Mouse (Mus musculus) spleen, postnatal 14 days (tissue): Measurements from ENCODE around the gene Amdhd2.

Source experiments
- DNase-seq, 2 experiments: peaks; one replicate each; pipeline ENCODE4 v3.0.0; 2021 to 2022; ENCODE audit warnings: low spot score in 2 of 2

Amdhd2 gene

DNA sequence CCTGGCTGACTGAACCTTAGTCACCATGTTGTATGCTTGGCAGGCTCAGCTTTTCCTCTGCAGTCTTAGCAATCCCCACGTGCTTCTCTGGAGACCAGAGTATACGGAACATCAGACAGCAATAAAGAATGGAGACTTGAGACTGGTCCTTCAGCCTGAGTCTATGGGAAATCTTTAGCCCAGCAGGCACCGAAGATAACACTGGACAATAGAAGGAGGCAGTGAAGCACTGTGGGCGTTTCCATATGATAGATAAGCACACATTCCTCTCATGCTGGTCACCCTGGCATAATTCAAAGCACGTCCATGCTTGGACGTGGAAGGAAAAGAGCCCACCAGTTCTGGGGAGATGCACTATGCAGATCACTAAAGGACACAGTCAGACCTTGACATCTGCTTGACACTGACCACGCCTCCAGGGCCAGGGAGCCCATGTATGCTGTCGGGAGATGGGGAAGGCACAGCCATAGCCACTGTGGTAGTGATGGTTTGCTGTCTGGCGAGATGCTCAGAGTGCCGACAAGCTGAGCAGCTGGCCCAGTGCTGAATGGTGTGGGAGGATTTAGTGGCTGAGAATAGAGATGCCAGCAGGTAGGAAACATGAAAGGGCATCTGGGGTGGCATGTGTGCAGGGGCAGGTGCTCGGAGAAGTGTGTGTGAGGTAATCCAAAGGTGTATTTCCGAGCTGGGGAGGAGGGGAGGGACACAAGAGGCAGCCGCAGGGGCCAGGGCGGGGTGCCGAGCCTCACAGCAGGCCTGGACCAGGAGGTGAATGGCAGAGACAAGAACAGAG, 33.7 kb upstream of the Amdhd2 start:
- no peak for DNase-seq

DNA sequence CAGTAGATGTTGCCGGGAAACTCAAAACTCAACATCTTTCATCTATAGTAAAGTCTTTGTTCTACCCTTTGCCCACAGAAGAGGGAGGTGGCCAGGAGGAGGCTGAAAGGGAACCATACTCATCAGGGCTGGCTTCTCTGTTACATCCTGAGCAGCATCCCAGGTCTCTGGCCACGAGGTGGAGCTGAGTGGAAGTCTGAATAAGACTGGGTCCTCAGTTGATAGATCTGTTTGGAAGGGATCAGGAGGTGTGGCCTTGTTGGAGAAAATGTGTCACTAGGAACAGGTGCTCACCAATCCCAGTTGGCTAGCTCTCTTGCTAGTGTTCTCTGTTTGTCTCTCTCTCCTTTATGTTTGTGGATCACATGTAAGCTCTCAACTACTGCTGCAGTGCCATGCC, 31.8 kb upstream of the Amdhd2 start:
- DNase-seq = no peak

DNA sequence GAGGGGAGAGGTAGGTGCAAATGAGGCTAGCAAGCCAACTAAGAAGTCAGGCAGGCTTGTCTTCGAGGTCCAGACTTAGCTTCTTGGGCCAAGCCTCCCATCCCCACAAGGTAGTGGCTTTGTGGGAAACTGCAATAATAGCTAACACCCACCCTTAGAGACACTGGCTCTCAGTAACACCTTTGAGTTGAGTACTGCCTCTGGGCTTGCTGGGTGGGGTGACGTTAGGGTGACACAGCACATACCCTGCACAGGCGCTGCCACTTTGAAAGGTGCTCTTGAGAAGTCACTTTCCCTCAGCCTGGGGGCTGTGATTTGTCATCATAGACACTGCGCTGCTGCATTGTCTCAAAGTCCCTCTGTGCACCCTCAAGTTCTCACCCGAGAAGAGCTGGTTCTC, 30.2 kb upstream of the Amdhd2 start:
- DNase-seq = no peak

DNA sequence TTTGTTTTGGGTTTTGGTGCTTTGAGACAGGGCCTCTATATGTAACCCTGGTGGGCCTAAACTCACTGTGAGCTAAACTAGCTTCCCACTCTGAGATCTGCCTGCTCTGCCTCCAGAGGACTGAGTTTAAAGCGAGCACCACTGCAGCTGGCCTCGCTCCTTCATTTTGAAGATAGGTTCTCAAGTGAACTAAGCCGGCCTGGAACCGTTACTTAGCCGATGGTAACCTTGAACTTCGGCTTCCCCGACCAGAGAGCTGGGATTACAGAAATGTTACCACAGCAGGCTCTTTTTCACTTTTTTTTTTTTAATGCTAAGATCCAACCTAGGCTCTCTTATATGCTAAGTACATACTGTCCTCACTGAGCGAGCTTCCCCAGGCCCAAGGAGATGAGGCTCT, 29.7 kb upstream of the Amdhd2 start:
- DNase-seq = no peak

DNA sequence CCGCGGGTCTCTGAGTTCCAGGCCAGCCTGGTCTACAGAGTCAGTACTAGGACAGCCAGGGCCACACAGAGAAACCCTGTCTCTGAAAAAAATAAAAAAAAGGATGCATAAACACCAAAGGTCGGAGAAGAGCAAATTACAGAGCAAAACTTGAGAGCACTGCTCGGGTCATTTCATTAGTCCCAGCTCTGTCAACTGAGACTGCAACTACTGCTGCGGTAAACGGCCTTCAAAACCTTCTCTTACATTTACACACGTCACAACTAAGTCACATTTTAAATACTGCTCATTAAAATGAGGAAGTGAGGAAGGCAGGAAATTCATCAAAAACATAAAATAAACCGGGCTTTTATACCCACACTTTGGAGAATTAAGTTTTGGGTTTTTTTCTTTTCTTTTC, 29.3 kb upstream of the Amdhd2 start:
- no peak for DNase-seq

DNA sequence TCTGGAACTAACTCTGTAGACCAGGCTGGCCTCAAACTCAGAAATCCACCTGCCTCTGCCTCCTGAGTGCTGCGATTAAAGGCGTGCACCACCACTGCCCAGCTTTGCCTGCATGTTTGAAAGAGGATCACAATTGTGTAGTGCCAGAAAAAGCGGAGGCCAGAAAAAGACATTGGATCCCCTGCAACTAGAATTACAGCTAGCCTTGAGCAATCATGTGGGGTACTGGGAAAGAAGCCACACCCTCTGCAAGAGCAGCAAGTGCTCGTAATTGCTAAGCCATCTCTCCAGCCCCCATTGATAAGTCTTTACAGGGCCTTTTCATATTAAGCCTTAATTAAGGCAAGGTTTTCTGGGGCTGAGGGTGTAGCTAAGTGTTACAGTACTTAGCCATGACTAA, 27.9 kb upstream of the Amdhd2 start:
- no peak for DNase-seq

DNA sequence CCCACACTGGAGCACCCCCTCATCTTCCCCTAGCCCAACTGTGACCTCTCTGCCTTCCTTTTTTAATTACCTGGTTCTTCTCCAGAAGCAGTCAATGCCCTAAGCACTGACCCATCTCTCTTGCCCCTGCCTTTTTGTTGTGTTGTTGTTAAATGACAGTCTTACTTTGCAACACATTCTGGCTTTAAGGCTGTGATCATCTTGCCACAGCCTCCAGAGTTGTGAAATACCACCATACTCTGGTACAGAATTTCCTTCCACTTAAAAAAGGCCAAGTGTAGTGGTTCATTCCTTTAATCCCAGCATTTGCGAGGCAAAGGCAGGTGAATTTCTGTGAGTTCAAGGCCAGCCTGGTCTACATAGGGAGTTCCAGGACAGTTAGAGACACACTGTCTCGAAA, 27.4 kb upstream of the Amdhd2 start:
- DNase-seq = no peak

DNA sequence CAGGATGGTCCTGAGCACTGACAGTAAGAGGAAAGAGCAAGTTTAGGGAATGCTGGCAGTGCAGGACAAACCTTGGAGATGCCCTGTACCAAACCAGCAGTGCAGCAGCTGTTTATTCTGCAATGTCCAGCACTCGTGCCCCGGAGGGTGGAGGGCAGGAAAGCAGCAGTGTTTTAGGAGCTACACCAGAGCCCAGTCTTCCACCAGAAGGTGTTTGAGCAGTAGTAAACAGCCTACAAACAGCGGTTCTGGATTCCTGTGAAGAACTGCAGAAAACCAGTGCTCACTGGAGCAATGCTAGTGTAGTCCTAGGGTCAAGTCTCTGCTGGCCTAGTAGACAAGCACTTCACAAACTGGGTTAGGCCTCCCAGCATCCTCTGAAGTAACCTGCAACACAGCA, 10.7 kb upstream of the Amdhd2 start:
- no peak for DNase-seq

DNA sequence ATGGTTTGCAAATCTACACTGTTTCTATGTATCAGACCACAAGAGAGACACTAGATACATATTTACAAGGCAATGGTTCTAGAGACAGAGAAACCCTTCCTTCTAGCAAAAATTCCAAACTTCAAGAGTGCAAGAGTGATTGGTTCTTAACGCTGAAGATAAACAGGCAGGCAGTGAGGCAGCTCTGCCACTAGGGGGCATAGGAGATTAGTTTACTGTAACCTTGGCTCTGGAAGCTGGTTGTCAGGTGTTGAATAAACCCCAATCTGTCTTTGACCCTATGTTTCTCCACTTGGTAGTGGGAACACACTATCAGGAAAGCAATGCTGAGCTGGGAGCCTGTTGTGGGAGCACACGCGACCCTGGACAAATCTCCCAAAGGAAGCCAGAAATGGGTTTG, 9.9 kb upstream of the Amdhd2 start:
- peak; percentile 45 to 72 for DNase-seq

DNA sequence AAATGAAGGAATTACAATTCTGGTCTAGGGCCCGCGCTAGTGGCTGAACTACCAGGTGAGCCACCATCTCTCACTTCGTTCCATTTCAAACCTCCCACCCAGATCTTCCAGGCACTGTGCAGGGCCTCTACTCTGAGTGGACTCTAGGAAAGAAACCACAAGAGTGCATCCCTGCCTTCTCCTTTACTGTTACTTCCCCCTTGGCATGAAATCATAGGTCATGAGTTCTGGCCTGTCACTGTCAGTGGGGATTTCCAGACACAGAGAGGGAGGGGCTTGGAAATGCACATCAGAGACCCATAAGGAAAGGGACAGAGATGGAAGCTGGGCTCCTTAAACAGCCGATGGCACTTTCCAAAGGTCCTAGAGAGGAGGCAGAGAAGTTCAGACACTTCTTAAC, 8.2 kb upstream of the Amdhd2 start:
- DNase-seq = no peak

DNA sequence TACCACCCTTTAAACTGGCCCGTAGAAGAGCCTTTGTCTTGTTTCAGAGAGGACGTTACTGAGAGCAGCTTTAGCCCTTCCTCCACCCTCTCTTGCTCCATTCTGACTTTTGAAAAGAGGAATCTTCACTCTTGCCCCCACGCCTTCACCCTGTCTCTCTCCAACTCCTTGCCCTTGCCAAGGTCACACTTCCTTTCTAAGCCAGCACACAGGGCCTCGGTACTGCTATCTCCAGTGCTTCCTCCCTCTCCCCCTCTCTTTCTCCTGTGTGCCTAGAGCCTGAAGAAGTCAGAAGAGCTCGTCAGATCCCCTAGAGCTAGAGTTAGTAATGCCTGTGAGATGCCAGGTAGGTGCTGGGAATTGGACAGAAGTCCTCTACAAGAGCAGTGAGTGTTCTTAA, 7.2 kb upstream of the Amdhd2 start:
- no peak for DNase-seq

DNA sequence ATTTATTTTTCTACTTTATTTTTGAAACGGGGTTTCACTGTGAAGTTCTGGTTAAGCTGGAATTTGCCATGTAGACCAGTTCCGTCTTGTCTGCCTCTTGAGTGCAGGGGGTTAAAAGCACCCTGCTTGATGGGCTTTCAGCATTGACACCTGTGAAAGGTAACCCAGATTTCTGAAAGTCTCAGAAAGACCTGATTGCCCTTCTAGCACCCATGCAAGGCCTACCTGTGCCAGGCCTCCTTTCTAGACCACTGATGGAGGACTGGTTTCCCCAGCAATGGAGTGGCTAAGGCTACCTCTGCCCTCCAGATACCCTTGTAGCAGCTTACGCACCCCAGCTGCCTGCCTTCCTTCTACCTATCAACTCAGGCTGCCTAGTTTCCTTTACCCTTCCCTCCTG, 6.6 kb upstream of the Amdhd2 start:
- DNase-seq = no peak

DNA sequence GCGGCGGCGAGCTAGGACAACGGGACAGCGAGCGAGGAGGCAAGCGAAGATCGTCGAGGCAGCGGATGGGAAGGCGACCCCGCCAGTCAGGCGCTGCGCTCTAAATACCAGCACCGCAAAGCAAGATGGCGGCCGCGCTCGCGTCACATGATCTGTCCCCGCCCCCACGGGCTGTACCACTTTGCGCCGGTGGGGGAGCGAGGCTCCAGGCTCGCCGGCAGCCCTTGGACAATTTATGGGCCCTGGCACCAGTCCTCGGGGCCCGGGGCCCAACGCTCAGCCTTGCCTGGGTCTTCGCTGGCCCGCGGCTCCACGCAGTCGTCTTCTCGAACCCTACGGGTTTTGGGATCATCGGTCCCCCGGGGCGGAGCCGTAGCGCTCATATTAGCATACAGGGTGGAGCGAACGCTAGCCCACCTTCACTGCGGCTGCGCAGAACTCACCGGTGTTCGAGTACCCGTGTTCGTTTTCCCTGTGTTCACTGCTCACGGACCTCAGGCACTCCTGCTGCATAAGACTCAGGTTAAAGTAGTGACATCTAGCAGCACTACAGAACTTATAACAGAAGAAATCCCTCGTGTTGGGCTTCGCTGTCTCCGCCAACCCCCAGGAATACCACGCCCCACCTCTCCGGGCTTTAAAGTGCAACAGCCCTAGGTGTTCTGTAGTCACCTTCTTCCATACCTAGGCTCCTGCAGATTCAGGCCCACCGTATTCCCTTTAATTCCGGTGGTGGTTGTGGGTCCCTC, 5.9 kb upstream of the Amdhd2 start, which contains the start of gene Atp6v0c:
Gene Atp6v0c (minus strand): TSS at position 386 of the 749 bp plus-strand sequence.
- DNase-seq = peak; percentile 87 to 91

DNA sequence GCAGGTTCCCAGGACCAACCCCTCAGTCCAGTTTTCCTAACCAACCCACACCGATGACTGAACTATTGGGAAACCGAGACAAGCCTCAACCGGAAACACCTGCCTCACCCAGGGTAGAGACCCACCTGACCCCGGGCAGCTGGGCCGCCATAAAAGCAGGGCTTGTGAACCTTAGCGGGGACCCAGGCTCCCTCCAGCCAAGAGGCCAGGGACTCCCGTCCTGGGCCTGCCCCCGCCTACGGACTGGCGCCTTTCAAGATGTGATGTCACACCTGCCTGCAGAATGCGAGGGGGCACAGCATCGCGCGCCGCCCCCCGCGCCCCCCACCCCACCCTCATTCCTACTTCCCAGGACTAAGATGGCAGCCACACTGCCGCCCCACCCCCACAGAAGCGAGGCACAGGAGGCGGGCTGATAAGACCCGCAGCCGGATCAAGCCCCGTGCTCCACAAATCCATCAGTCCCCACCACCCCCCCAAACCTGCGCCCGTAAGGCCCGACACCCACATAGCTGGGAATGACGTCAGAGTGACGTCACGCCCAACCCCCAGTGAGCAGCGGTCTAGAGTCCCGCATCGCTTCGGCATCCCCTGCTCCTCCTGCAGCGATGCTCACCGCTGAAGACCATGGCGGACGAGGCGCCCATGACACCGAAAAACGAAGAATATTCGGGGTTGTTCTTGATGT, 5.2 kb upstream of the Amdhd2 start:
- DNase-seq = peak; percentile 40 to 61

DNA sequence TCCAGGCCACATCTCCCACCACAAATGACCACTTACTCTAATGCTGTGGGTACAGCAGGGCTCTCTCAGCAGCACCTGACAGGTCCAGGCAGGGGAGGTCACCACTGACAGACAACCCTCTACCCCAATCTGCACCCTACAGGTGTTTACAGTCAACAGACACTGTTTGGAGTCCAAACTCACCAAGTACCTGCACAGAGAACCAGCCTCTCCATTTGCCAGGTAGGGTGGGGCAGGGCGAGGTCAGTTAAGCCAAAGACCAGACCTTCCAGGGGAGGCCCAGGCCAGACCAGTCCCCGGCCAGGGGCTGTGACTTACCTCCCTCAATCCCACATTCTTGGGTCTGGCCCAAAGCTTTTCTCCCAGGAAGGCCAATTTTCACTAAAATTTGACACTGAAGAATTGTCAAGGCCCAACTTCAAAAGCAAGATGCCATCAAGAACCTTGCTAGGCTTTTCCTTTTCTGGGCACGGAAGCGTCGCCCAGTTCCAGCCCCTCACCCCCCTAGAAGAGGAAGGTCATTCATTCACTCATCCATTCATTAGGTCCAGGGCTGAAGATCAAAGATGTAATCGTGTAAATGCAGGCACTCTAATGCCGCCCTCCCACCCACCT, 4.4 kb upstream of the Amdhd2 start:
- DNase-seq = no peak

DNA sequence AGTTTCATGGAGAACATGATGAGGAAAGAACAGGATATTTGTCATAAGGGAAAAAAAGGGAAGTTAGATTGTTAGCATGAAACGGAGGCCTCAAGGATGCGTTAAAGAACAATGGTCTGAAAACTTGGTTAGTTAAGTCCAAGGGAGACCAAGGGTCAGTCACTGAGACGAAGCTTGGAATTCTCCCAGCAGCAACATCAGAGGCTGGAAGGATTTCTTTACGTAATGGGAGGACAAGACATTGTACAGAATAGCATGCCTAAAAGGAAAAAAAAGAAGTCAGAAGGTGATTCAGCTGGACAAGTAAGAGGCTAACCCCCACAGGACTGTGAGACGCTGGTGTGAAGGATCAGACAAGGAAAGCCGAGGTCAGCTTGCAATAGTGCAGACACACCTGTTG, 3.6 kb upstream of the Amdhd2 start:
- no peak for DNase-seq

DNA sequence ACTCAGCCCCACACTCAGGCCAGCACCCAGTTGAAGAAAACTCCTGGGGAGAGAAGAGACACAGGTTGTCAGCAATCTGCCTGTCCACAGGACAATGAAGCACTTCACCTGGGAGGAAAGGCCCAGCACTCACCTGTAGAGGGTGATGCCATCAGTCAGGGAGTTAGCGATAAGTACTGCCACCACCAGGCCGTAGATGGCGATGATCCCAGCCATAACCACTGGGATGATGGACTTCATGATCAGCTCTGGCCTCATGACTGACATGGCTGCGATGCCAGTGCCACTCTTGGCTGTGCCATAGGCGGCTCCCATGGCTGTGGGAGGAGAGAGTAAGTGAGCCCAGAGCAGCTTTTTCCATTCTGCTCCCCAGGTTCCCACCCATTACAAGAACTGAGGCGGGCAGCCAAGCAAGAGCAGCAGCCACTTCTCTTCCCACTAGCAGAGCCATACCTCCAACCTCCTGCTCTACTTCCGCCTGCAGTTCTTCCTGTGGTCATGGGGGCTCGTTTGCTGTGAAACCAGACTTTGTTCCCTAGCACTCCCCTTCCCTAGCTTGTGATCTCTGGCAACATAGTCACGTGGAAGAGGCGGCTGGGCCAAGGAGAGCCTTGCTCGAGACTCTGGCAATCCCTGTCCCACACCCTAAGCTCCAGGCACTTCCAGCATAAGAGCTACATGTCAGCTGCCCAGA, 1.1 kb upstream of the Amdhd2 start:
- DNase-seq = no peak

DNA sequence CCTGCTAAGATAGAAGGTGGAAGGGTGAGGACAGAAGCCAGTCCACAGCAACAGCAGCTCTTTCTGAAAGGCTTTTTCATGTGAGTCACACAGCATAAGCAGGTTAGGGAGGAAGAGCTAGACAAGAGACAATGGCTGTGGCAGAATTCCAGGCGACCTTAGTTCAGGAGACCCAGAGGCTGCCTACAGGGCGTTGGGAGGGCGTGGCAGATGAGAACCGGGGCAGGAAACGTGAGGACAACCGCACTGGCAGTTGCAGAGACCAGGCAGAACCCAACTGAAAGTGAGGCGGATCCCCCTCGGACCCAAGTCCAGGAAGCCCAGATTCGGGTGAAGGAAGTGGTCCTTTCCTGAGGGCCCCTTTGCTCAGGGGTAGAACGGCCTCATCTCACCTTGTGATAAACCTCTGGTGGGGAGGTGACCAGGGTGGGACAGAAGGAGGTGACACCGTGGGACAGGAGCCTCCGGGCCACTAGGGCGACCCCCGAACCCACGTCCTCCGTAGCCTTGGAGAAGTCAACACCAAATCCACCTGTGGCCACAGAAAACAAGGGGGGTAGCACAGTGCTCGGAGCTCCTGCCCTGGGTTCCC, 886 bp downstream of the Amdhd2 start:
- no peak for DNase-seq

DNA sequence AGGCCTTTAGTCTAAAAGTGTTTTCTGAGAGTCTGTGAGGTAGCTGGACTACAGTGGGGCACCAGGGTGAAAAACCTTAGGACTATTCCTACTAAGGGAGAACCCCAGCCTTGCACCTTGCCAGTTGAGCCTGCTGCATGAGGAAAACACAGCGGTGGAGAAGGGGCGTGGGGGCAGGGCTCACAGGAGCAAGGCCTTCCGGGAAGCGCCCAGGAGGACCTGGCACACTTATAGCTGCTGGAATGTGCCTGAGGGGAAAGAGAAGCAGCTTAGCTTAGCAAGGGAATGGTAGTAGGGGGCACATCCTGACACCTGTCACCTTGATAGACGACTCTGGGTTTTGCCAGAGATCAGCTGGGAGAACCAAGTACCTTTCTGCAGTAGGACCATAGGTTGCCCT, 2.1 kb downstream of the Amdhd2 start:
- no peak for DNase-seq

DNA sequence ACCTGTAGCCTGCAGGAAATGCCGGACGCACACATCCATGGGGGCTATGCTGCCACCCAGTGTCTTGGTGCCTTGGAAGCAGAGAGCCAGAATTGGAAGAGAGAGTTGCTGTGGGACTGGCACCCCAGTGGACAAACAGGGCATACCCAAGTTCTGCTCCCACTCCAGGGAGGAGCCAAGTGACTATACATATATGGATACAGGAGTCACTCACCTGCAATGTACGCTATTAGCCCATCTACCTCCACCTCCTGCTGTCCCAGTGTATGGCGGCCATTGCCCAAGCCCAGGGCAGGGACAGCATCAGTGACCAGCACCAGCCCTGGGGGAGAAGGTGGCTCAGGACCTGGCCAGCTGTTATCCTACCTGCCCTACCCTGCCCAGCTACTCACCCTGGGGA, 6.0 kb downstream of the Amdhd2 start:
- no peak for DNase-seq

DNA sequence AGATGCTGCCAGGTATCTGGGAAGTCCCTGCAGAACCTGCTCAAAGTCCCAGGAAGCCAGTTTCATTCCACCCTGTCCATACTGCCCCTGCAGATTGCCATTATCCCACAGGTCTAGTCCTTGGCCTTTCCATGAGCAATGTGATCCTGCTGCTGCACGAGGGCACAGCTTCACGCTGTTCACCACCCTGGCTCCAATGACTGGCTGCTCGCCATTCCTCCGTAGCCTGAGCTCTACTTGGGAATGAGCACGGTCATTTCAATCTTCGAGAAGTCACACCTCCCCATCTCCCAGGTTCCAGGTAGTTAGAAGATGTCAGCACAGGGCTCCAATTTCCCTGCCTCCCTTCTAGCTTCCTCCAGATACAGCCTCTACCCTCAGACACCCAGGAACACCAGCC, 6.4 kb downstream of the Amdhd2 start:
- DNase-seq = no peak
